Mouse (Mus musculus): Measurements from ENCODE around the gene Eno2.

GRCm38 (mm10) chr6:124779984-124780416, 10.5 kb upstream of the Eno2 start:
- TF ChIP-seq GATA1 (IDR thresholded peaks at IDR 0.05; ENCODE audit: borderline replicate concordance, low read length) (no peak), FLI1 (IDR thresholded peaks at IDR 0.05; ENCODE audit: low read length) (no peak)
